Mouse (Mus musculus) layer of hippocampus, adult 6 months (tissue): ENCODE data around the gene Pramel3. TPM values are rescaled to one million over a fixed set of nuclear protein-coding genes. Genes with fewer than 3 reads are reported as not detected.

Experiments used
- long read RNA-seq, 2 experiments: library from polyadenylated mRNA; unstranded; transcript quantifications; one replicate each; pipeline ENCODE4 v2.0.0; 2019 to 2020
- polyA plus RNA-seq: library from polyadenylated mRNA; unstranded; fragments of <200 nt; fragmentation: Nextera tagmentation; gene quantifications from 2 replicates; pipeline ENCODE4 v1.2.3, GENCODE M21; 2021

The Pramel3 gene
- polyA plus RNA-seq = not detected in 2 replicates
- long read RNA-seq, experiment 1 = 0 reads
- long read RNA-seq, experiment 2 = 0 reads

GRCm38 (mm10) chrX:135302007-135302406 lies at the start of gene Pramel3:
Gene Pramel3, plus strand, starts transcription at chrX:135302307.

Other genes with a start within 250 kb of the Pramel3 start
- gene Gm15023, start 124.7 kb upstream of the Pramel3 start, polyA plus RNA-seq = not detected in 2 replicates
- 58.8 and 60.5 TPM in 2 replicates for gene Tceal6, start 91.6 kb upstream of the Pramel3 start, polyA plus RNA-seq
- gene Gm5128, start 71.0 kb downstream of the Pramel3 start, polyA plus RNA-seq = not detected in 2 replicates
- not detected in 2 replicates for gene Gm7903, start 131.5 kb downstream of the Pramel3 start, polyA plus RNA-seq
- gene AV320801, start 192.3 kb downstream of the Pramel3 start, polyA plus RNA-seq = not detected in 2 replicates